ENCODE assay signal across 8 mouse cellular contexts in genomic region chr4:118359896-118360720, GRCm38 (mm10). TPM values are rescaled to one million over a fixed set of nuclear protein-coding genes. Genes with fewer than 3 reads are reported as not detected.
DNase-seq lines count a peak whose midpoint lies in the region; ATAC-seq and TF ChIP-seq lines count a peak whose summit lies in the region.

No protein-coding gene starts in this region.

- H3K27ac ChIP-seq in forebrain, embryonic 12.5 days, result peak overlapping the region; percentile 87
- peak overlapping the region; percentile 87 for H3K27ac ChIP-seq in neural tube, embryonic 14.5 days (ENCODE audit: low read depth, low read length)

- peak overlapping the region; percentile 79 for H3K4me2 ChIP-seq in forebrain, embryonic 12.5 days
- peak overlapping the region; percentile 94 for H3K4me2 ChIP-seq in neural tube, embryonic 14.5 days (ENCODE audit: low read depth, low read length)

- peak; percentile 69 for ATAC-seq in G1E (ENCODE audit: extremely low read depth, insufficient number of reproducible peaks, low FRiP score, poor library complexity, severe bottlenecking)
- peak; percentile 76 for ATAC-seq in cerebellum, adult (ENCODE audit: insufficient number of reproducible peaks, low FRiP score, low TSS enrichment)
- peak; percentile 86 for ATAC-seq in forebrain, embryonic 12.5 days (ENCODE audit: low FRiP score)
- ATAC-seq in neural tube, embryonic 14.5 days (ENCODE audit: low read depth), result peak; percentile 83

- DNase-seq in G1E (ENCODE audit: low spot score), result peak; percentile 80
- DNase-seq in heart, postnatal 10 days, result peak; percentile 78 to 81
- peak; percentile 81 to 90 for DNase-seq in kidney, postnatal 36 days
- peak; percentile 82 for DNase-seq in lung, adult 2 months
- peak; percentile 84 for DNase-seq in testis, postnatal 10 days (ENCODE audit: low spot score)

- TF ChIP-seq POLR2A in lung, adult 2 months (IDR thresholded peaks at IDR 0.05; ENCODE audit: borderline replicate concordance, extremely low read depth, low read depth, low read length), result peak; percentile 59; the same call in 1 of the 2 replicates

- peaks cover 36% of the 10 kb centered on the region for H3K4me1 ChIP-seq in G1E (ENCODE audit: insufficient read depth, low read depth, low read length)
- H3K4me1 ChIP-seq in forebrain, embryonic 12.5 days, result peaks cover 13% of the 10 kb centered on the region
- H3K4me1 ChIP-seq in lung, adult 2 months (ENCODE audit: control insufficient read depth, insufficient read depth, low read length), result no peaks in the 10 kb centered on the region; the same call in 1 of the 2 replicates
- H3K4me1 ChIP-seq in neural tube, embryonic 14.5 days (ENCODE audit: control insufficient read depth, insufficient read depth, low read length), result peaks cover 9% of the 10 kb centered on the region; the same call in 1 of the 2 replicates

- peak overlapping the region; percentile 77 for H3K4me3 ChIP-seq in G1E (ENCODE audit: low read depth, low read length)
- H3K4me3 ChIP-seq in forebrain, embryonic 12.5 days (replicated peaks), result peak overlapping the region; percentile 60
- peak overlapping the region; percentile 72 for H3K4me3 ChIP-seq in lung, adult 2 months (replicated peaks; ENCODE audit: extremely low read depth, low read depth, low read length)
- H3K4me3 ChIP-seq in neural tube, embryonic 14.5 days (ENCODE audit: low read depth, low read length), result peak overlapping the region; percentile 58

- intact Hi-C loops in heart, postnatal 10 days (cut with DNase I), result no loop called here

- no peaks in the 10 kb centered on the region for H3K9me3 ChIP-seq in G1E (replicated peaks)
- no peaks in the 10 kb centered on the region for H3K9me3 ChIP-seq in forebrain, embryonic 12.5 days
- H3K9me3 ChIP-seq in neural tube, embryonic 14.5 days (ENCODE audit: control insufficient read depth, low read length), result no peaks in the 10 kb centered on the region

- TF ChIP-seq CTCF in G1E (IDR thresholded peaks at IDR 0.05; ENCODE audit: low read depth, low read length), result no peak
- no peak for TF ChIP-seq CTCF in lung, adult 2 months (IDR thresholded peaks at IDR 0.05; ENCODE audit: insufficient read depth, low read length)

- 1% methylated on average over 54 of the region's 54 CpGs for WGBS in forebrain, embryonic 12.5 days
- WGBS in lung, adult 2 months, result 2% methylated on average over 54 of the region's 54 CpGs
- WGBS in neural tube, embryonic 14.5 days, result 1% methylated on average over 51 of the region's 54 CpGs

- H3K27me3 ChIP-seq in G1E (ENCODE audit: insufficient read depth, low read length), result peaks cover 6% of the 10 kb centered on the region; the same call in 1 of the 2 replicates
- H3K27me3 ChIP-seq in forebrain, embryonic 12.5 days, result 0 out of 2 replicates have a peak, but pooled peaks cover 8% of the 10 kb centered on the region
- H3K27me3 ChIP-seq in neural tube, embryonic 14.5 days (ENCODE audit: control insufficient read depth, insufficient read depth, low read length), result no peaks in the 10 kb centered on the region

- H3K9ac ChIP-seq in forebrain, embryonic 12.5 days, result peak overlapping the region; percentile 75
- H3K9ac ChIP-seq in neural tube, embryonic 14.5 days (replicated peaks; ENCODE audit: low read depth, low read length), result peak overlapping the region; percentile 87

- peaks cover 39% of the 10 kb centered on the region for H3K36me3 ChIP-seq in G1E (replicated peaks)
- peaks cover 34% of the 10 kb centered on the region for H3K36me3 ChIP-seq in forebrain, embryonic 12.5 days (replicated peaks)
- peaks cover 19% of the 10 kb centered on the region for H3K36me3 ChIP-seq in neural tube, embryonic 14.5 days (ENCODE audit: control insufficient read depth, insufficient read depth, low read length)

RNA-seq across cellular contexts. Expression of gene Szt2, which starts 49.0 kb away (rescaled TPM):
- 28.3 and 28.5 TPM in 2 replicates for total RNA-seq in G1E (2014; fragmentation: Nextera tagmentation)
- 5.2 and 6.2 TPM in 2 replicates for total RNA-seq in G1E (2017)
- 64.3 and 82.7 TPM in 2 replicates for polyA plus RNA-seq in G1E (2012)
- polyA plus RNA-seq in forebrain, embryonic 12.5 days (2016; fragmentation: Nextera tagmentation; extraction: Ambion mirVana), result 15.4 and 15.9 TPM in 2 replicates
- 10 to 100 TPM; 12.8 to 12.9 TPM for total RNA-seq in heart, postnatal 10 days (2021)
- 48.5 and 54.4 TPM in 2 replicates for polyA plus RNA-seq in lung, adult 2 months (2012; rRNA removed)
- 13.7 and 14.5 TPM in 2 replicates for polyA plus RNA-seq in neural tube, embryonic 14.5 days (2014; fragmentation: Nextera tagmentation; extraction: Ambion mirVana)

RNA-seq across cellular contexts. Expression of gene Med8, which starts 49.0 kb away (rescaled TPM):
- 73.5 and 87.0 TPM in 2 replicates for total RNA-seq in G1E (2014; fragmentation: Nextera tagmentation)
- 124 and 133 TPM in 2 replicates for total RNA-seq in G1E (2017)
- polyA plus RNA-seq in G1E (2012), result 43.4 and 45.0 TPM in 2 replicates
- 144 and 154 TPM in 2 replicates for polyA plus RNA-seq in forebrain, embryonic 12.5 days (2016; fragmentation: Nextera tagmentation; extraction: Ambion mirVana)
- 10 to 100 TPM; 44.3 to 46.2 TPM for total RNA-seq in heart, postnatal 10 days (2021)
- 20.8 and 38.4 TPM in 2 replicates for polyA plus RNA-seq in lung, adult 2 months (2012; rRNA removed)
- 100 and 103 TPM in 2 replicates for polyA plus RNA-seq in neural tube, embryonic 14.5 days (2014; fragmentation: Nextera tagmentation; extraction: Ambion mirVana)

Comparison
In these comparisons a context has a peak if more than half of its experiments do, and no peak if none do; other contexts are left out.
1. Peak in every context shown above with its lines: DNase-seq, ATAC-seq, H3K4me3 ChIP-seq and H3K27ac ChIP-seq.